Comparison of ENCODE assay signal across 20 mouse cellular contexts in the genomic region with DNA sequence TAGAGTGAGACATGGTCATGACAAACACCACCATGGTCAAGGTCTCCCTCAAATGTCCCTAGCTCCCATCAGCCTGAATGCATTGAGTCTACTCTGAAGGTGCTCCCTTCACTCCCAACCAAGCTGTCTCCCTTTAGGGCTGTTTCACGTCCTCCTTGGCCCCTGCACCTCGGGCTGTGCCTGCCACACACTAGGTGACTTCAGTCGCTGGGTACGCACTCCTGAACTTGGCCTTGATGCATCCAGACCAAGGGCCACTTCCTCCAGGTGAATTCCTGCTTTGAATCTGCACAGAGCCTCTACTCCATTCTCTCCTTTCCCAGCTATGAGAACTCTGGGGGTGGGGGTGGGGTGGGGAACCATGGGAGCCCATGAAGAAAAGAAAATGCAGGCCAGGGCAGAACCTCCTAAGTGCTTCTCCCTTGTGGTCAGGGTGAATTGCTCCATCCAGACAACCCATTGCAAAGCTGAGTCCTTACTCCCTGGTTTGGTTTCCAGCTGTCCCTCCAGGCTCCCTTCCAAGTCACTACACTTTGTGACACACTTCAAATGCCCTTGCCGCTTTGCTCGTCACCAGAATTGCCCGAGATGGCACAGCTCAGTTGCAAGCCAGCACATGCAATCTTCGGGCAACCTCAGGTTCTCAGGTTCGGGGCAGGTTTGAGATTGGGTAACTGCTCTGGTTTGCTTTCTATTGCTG.
A peak's percentile ranks its signal among the peaks of the same experiment; 100 is the strongest.
DNase-seq lines count a peak whose midpoint lies in the region; ATAC-seq lines count a peak whose summit lies in the region.
"Had no signal": no experiment of that assay in that cellular context is flagged by ENCODE, and none has a peak within 500 bp of the region (broad histone marks: within the 10 kb centered on the region; RNA-seq: fewer than 3 reads in every experiment).

No protein-coding gene starts in this region.

- DNase-seq in heart, postnatal 4 days: peak; percentile 13
- no peak for DNase-seq in heart, adult 8-10 months (ENCODE audit: low spot score)
- DNase-seq in thymus, postnatal 14 days: peak; percentile 2
- no peak for DNase-seq in thymus, postnatal 10 days (ENCODE audit: low spot score in 2 of 2)
- peak; percentile 25 to 63 for DNase-seq in adrenal gland, postnatal 36 days
- DNase-seq: cerebellum, adult 9-10 months; forebrain, postnatal 0 days; kidney, adult 2 months; kidney, postnatal 14 days; left cerebral cortex, postnatal 4 days; liver had no signal

- H3K27me3 ChIP-seq in forebrain, embryonic 12.5 days: no peaks in the 10 kb centered on the region
- H3K27me3 ChIP-seq: embryonic facial prominence, embryonic 15.5 days; hindbrain, embryonic 13.5 days had no signal

- WGBS in forebrain, embryonic 12.5 days: 90% methylated on average over 9 of the region's 9 CpGs

- no peak overlapping the region for H3K27ac ChIP-seq in forebrain, embryonic 12.5 days
- H3K27ac ChIP-seq: embryonic facial prominence, embryonic 15.5 days; hindbrain, embryonic 13.5 days; macrophage; midbrain, embryonic 10.5 days had no signal

- no peak overlapping the region for H3K9ac ChIP-seq in forebrain, embryonic 12.5 days
- H3K9ac ChIP-seq: embryonic facial prominence, embryonic 15.5 days; forebrain, postnatal 0 days; hindbrain, embryonic 13.5 days had no signal

- no peak overlapping the region for H3K4me3 ChIP-seq in forebrain, embryonic 12.5 days (replicated peaks)
- H3K4me3 ChIP-seq: embryonic facial prominence, embryonic 15.5 days; hindbrain, embryonic 13.5 days; midbrain, embryonic 10.5 days had no signal

- H3K4me2 ChIP-seq in forebrain, embryonic 12.5 days: no peak overlapping the region
- H3K4me2 ChIP-seq: embryonic facial prominence, embryonic 15.5 days; hindbrain, embryonic 13.5 days had no signal

- H3K36me3 ChIP-seq in forebrain, embryonic 12.5 days (replicated peaks): no peaks in the 10 kb centered on the region
- H3K36me3 ChIP-seq: embryonic facial prominence, embryonic 15.5 days; hindbrain, embryonic 13.5 days; midbrain, embryonic 10.5 days had no signal

- H3K4me1 ChIP-seq in forebrain, embryonic 12.5 days: no peaks in the 10 kb centered on the region
- H3K4me1 ChIP-seq: embryonic facial prominence, embryonic 15.5 days; hindbrain, embryonic 13.5 days; midbrain, embryonic 10.5 days had no signal

- H3K9me3 ChIP-seq in forebrain, embryonic 12.5 days: peaks cover 5% of the 10 kb centered on the region; the same call in 1 of the 2 replicates
- H3K9me3 ChIP-seq: embryonic facial prominence, embryonic 15.5 days; midbrain, embryonic 10.5 days had no signal

- peak; percentile 20; the same call in 1 of the 2 replicates for ATAC-seq in megakaryocyte progenitor cell, adult 5-6 weeks (replicated peaks; ENCODE audit: poor library complexity)
- ATAC-seq in forebrain, embryonic 12.5 days (ENCODE audit: low FRiP score): no peak
- no peak for ATAC-seq in monocyte, adult 5-6 weeks (replicated peaks; ENCODE audit: insufficient number of reproducible peaks, low FRiP score, low TSS enrichment, poor library complexity, severe bottlenecking)
- ATAC-seq: activated CD4-positive, CD25-positive, alpha-beta regulatory T cell, adult 4 months; forebrain, postnatal 0 days; lung, postnatal 0 days had no signal

Comparison
In these comparisons a context has a peak if more than half of its experiments do, and no peak if none do; other contexts are left out.
1. DNase-seq: peak in heart, postnatal 4 days (single experiment), thymus, postnatal 14 days (single experiment) and adrenal gland, postnatal 36 days (2 of 2); none in heart, adult 8-10 months (single experiment) and thymus, postnatal 10 days (0 of 2).